Mouse (Mus musculus) embryo, embryonic 11.5 days (tissue): ENCODE measurements at regions not wholly inside any gene's neighbourhood (a gene's known extent, or its start where the extent isn't known, plus 50 kb on each side); places are given as distances from the start of the nearest gene placed in this dataset.

Experiments
- DNase-seq: peaks from one replicate; pipeline ENCODE4 v3.0.0-alpha.2; 2012; ENCODE audit warnings: low read depth, low spot score

DNA sequence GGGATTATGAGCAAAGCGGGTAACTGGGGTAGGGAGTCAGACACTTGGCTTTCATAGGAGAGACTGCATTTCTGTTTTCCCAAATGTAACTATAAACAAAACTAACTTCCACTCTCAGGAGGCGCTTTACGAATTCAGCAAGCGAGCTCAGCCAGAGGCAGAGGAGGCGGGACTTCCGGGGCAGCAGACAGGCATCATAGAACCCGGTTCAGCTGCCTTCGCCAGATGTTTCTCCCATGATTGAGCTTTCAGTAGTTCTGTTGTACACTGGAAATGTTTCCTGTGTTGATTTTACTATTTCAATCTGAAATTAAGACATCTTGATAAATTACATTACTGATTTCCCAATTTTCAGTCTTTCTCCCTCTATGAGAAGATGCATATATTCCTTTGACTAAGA is 92.9 kb downstream of the Zfp365 start:
- DNase-seq: no peak

DNA sequence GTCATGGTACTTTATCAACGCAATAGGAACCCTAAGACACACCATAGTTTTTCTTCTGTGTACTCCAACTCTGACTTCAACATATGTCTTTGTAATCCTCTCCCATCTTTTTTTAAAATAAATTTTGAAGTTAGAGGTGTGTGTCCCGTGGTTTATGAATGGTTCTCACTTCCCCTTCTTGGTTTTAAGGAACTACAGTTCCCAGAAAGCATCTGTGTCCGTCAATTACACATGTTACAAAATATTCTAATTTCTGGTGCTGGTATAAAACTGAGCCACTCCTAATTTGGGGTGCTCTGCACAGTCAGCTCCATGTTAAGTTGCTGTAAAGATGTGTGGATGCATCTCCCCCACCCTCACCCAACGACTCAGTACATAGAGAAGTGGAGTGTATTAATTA is 98.6 kb downstream of the Zfp365 start:
- DNase-seq: no peak

DNA sequence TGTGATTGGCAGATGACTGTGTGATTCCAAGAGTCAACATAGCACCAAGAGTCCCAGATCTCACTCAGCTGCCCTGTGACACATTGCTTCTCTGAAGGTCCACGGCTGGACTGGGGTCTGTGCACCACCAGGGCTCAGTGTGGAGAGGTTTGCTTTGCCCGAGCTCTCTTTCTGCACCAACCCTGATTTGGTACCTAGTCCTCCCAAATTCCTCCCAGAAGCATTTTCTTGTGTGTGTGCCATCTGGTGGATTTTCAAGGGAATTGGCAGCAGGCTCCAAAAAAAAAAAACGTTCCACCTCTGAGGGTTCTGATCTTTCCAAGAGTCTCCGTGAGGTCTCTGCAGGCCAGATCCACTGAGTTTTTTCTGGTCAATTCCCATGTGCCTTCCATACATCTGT is 107.3 kb downstream of the Zfp365 start:
- peak; percentile 9 for DNase-seq

DNA sequence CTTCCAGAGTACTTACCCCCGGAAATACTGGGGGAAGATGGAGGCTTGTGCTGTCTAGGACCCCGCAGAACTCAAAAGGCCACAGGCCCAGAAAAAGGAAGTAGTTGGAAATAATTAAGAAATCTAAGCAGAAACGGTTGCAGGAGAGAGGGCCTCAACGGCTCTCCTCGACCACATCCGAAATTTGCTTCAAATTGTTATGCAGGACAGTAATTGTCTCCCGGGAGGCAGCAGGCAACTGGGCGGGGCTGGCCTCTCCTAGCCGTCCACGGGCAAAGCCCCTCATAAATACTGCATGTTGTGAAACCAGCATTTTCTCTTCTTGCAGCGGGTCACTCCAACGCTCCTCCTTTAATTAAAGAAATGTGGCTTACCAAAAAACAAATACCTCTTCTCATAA is 107.8 kb downstream of the Zfp365 start:
- no peak for DNase-seq

DNA sequence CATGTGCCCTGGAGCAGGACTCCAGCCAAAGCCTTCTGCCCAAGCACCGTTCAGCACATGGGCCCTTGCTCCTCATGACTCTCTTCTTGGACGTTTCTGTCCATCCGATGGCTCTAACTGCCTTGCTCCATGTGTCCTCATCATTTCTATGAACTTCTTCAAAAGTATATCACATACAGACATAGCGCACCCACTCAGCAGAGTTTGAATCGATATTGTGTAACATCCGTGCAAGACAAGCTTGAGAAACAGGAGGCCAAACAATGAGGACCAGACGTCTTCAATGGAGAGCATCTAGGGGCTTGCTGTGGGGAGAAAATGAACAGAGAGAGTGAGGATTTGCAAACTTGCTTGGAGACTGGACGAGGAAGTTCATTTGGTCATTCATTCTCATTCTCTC is 110.3 kb downstream of the Zfp365 start:
- no peak for DNase-seq

DNA sequence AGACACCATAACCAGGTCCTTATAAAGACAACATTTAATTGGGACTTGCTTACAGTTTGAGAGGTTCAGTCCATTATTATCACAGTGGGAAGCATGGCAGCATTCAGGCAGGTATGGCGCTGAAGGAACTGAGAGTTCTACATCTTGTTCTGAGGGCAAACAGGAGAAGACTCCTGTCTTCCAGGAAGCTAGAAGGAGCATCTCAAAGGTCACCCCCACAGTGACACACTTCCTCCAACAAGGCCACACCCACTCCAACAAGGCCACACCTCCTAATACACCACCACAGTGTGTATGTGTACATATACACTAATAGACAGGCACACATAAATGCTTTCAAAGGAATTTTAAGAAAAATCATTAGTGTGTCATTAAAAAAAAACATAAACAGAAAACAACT is 110.8 kb downstream of the Zfp365 start:
- DNase-seq: no peak

DNA sequence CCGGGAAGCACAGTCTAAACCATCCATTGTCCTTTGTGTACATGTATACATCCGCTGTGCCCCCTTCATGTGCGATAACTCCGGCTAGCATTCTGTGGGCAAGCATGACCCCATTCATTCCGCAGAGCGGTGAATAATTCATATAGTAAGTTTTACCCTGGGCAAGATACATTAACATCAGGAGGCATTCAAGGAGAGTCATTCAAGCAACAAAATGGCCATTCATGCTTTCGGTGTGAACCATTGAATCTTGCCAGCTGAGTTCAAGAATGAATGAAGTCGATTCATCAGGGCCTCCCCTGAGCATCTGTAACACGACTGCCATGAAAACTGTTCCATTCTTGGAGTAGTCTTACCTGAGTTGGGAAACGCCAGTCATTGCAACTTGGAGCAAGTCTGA is 113.5 kb downstream of the Zfp365 start:
- no peak for DNase-seq

DNA sequence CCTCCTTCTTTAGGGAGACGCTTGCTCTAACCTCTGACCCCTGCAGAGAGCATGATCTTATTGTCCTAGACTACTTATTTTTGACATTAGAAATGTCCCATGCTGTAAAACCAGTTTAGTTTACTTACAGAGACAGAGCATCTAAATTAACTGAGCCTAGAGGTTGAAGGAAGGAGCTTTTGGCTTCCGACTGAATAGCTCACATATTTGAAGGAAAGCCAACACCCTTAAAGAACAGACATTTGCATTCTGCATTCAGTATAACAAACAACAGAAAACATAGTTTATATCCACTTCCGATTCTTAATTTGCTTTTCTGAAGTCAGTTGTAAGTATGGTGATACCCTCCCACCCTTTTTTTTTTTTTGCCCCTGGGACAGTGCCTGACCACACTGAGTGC is 119.3 kb downstream of the Zfp365 start:
- no peak for DNase-seq

DNA sequence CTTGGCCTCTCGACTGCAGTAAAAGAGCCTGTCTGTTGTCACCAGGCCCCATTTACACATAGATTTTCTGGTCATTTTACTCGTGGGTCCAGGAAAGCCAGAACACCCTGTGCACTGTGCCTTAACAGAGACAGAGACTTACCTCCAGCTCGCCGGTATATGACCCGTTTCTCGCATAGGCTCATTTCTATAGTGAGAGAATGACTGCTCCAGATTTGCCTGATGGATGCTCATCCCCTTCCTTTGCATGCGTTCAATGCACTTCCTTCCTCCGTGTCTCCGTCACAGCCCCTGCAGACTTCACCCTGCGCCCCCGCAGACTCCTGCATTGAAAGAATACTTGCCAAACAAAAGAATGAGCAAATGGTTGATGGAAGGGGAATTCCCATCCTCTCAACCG is 122.8 kb downstream of the Zfp365 start:
- no peak for DNase-seq

DNA sequence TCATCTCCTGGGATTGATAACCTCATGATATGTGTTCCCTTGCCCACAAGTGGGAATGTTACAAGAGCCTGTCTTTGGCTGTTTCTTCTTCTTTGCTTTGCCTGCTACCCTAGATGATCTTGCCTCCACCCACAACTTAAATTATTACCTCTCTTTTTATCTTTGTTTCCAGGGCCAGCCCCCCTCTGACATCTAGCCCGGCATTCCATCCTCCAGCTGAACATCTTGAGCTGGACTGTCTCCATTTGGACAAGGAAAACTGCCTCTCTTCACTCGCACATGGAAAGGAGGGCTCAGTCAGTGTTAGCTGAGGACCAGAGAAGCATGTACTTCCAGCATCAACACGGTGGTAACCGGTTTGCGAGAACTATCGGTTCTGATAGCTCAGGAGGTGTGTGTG is 124.3 kb downstream of the Zfp365 start:
- DNase-seq: no peak

DNA sequence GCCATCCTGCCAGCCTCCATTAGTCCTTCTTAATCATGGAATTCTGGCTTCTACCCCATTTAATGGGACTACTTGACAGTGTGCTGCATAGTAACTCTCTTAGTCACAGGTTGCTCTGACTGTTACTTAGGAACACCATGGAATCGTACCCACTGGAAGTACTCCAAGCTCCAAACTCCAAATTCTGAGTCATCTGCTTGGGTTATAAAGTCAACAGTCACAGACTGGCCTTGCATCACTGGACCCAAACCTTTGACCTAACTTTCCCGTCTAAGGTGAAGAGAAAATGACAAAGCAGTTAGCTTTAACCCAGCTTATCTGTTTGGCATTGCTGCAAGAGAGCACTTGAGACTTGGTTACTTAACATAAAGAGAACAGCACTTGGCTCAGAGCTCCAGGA is 126.9 kb downstream of the Zfp365 start:
- DNase-seq: no peak

DNA sequence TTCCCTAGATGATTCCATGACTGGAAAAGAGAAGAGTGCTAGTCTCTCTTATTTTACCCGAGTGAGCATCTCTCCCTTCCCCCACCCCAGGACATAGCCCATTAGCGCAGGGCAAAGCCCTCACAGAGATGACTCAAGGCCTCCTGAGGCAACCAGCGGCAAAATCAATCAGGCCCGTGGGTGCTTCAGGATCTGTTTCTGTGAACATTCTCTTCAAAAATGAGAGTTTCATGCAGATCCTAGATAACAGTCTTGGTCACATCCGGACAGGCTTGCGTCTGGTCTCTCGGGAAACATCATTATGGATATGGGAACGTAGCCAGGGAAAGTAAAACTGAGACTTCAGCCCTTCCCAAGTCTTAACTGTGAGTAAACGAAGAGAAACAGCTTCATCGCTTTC is 134.1 kb downstream of the Zfp365 start:
- DNase-seq: no peak

DNA sequence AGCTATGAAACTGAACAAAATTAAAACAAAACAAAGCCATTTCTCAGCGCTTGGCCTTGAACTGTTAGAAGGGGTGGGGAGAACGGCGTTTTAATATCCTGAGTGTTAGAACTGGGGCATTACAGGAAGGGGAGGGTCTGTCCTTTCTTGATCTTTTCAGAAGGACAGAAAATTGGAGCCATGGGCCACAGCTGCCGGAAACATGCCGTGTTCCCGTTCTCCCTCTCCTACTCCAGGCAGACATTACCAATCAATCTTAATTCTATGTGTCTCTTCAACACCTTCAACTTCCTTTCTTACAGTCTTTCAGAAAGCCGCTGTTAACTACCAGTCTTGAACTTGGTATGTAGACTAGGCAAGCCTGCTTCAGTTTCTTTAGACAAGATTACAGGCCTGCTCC is 134.7 kb downstream of the Zfp365 start:
- no peak for DNase-seq

DNA sequence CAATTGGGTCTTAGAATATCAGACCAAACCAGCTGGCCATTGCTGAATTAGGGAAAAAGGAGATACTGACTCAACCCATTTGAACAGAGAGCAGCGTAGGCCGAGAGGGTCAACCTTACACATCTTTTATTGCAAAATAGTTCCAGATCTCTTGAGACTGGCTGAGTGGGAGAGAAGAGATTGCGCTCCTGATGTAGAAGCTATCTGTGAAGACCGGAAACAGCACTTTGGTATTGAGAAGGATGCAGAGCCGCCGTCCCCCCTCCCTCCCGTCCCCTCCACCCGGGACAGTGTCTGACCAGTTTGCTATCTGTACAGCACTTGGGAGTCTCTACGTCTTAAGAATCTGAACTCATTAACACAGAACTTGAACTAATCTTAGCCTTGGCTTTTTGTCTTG is 135.6 kb downstream of the Zfp365 start:
- no peak for DNase-seq

DNA sequence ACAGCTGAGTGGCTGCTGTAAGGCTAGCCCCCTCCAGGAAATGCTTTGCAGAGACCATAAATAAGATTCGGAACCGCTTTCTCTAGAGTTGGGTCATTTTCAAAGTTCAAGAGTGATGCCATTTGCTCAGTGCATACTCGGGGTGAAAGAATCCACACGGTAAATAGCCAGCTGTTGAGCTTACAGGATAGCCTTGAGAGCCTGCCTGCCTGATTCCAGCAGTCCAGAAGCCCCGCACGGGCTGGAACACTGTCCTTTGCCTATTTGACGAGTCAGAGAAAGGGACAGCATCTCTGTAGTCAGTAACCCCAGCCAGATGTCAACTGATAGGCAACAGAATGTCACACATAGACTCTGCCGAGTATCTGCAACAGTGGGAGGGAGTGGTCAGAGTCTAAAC is 140.7 kb downstream of the Zfp365 start:
- no peak for DNase-seq

DNA sequence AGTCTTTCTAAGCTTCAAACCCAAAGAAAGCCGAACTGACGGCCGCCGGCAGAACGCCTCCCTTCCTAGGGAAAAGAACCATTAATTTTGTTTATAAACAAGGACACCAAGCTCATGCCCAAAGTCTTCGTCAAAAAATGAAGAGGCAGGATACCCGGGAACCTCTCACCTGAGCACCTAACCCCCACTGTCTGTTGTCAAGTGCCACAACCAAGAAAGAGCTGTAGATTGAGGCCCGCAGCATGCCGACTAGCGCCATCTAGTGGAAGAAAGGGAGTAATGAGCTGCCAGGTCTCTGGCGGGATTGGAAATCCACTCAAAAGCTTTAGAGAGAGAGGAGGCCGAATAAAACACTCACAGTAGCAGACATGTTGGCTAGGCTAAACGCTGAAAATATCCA is 146.4 kb downstream of the Zfp365 start:
- DNase-seq: peak; percentile 49

DNA sequence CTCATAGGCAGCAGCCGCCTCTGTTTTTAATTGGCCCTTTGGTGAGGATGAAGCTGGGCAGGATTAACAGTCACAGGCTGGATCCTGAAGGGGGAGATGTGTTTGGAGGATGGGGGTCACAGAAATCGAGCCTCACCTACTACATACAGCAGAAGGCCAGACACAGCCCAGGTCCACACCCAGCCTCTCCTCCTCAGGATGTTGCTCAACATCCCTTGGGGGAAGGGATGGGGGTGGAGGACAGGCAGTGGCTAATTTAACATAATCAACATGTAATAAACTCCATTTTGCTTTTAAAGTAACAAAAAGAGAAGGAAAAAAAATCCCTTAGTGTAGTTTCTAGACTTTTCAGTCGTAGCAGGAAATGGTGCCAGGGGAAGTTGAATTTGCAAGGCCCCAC is 152.0 kb downstream of the Zfp365 start:
- no peak for DNase-seq

DNA sequence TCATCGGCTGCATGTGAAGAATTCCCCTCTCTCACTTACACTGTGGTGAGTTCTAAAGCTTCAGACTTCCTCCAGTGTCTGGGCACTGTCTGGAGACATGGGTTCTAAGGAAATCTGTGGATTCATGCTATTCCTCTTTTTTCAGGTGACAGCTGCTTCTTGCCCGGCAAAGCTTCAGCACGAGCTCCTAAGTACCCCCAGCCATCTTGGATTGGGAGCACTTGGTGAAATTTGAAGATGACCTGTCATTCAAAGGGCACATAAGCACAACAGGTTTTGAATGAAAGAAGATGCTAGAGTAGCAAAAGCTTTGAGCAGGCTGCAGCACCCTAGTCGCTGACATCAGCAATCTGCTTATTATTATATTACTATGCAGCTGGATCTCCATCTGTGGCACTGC is 164.3 kb downstream of the Zfp365 start:
- no peak for DNase-seq

DNA sequence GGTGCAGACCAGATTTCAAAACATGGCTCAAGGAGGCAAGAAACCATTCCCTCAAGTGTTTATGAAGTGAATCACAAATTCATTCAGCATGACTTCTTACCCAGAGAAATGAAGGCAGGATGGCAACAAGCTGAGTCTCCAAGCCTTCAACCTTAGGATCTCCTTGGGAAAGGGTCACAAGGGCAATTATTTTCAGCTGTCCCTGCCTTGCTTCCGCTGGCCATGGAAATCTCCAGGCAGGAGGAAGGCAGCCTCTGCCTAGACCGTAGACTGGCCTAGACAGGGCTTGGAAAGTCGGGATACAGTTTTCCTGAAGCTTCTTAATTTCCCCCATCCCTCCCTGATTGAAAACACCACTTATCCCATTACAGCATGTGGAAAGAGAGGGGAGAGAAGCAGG is 165.0 kb downstream of the Zfp365 start:
- no peak for DNase-seq

DNA sequence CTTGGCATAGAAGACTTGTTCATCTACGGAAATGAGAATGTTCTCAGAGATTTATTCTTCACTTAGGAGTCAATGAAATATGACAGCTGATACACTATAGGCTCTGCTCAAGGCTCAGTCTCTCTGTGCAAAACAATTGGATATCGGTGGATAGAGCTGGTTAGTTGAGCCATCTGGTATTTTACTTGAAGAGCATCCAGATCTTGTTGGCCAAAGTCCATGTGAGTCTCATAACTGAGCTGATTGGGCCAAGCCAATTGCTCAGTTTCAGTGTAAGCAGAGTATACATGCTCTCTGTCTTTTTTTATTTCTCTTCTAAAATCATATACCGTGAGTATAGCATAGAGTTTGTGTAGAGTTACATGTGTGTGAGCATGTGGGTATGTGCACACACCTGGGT is 166.3 kb downstream of the Zfp365 start:
- no peak for DNase-seq

DNA sequence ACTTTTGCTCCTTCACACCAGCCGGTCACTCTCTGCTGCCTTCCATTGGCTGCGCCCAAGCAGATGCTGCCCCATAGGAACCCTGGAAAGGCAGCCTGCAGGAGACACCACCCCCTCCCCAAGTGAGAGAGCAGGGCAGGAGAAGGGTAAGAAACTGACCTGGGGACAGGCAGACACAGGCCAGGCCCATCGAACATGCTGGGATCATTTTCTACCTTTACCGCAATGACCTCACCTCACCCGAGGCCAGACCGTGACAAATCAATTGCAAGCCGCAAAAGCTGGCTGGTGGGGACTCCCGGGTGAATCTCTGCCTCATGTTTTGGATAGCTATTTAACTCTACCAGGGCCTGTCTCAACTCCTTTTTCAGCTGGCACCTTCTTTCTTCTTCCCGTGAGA is 168.9 kb downstream of the Zfp365 start:
- no peak for DNase-seq

DNA sequence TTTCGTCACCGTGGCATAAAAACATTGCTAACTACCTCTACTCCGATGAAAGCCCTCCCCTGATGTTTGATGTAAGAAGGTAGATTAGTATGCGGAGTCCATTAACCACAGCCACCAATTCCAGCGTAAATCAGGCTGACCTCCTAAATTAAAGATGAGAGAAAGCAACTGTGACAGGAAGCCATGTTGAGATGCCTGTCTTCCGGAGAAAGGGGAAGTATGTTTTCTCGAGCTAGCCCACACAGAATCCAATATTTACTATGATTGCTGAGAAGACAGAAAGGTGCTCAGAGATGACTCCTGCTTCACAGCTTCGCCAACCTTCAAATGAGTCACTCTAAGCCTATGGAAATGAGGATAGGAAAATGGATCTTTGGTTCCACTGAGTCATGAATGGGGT is 169.6 kb downstream of the Zfp365 start:
- no peak for DNase-seq

DNA sequence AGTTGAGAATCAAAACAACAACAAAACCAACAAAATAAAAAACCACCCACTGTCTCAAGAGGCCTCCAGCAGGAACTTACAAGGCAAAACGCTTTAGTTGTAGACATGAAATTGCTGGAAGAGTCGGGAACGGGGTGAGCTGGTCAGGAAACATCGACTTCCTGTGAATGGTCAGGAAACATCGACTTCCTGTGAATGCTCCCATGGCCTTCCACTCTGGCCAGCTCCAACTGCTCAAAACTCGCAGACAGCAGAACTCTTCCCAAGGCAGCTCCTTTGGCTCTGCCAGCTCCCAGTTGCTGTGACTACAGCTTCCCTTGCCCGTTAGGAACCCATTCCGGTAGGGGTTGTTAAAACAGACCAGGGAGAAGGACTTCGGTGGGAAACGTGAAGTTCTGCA is 170.2 kb downstream of the Zfp365 start:
- no peak for DNase-seq

DNA sequence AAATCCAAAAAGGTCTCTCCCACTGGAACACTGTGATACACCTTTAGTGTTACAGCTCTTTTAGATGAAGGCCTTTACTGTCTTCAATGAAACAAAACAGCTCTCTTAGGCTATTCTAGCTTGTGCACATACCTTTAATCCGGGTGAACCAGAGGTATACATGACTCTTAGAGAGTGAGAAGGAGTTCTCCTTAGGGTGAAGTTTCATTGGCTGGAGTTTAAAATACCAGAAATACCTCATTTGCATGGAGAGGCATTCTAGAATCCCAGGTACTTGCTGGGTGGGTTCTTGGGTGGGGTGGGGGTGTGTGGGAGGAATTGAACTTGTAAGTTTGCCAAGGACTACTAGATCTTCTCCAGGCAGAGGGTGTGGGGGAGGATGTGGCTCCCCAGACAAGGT is 173.3 kb downstream of the Zfp365 start:
- DNase-seq: no peak

DNA sequence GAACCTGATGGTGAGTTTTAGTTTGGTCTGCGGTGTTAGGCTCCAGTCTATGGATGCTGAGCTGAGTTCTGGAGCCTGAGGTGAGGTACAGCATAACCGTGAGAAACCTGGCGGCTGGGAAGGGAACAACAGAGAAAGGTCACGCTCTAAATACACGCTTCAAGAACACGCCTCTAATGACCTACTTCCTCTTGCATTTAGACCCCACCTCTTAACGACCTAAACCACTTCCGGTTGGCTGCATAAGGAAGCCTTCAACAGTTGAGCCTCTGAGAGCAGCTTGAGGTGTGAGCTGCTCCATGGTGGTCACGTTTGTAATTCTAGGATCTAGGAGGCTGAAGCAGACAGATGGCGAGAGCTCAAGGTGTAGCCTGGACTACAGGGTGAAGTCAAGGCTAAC is 175.8 kb downstream of the Zfp365 start:
- no peak for DNase-seq
